Mouse (Mus musculus) adrenal gland, postnatal 36 days (tissue): ENCODE data around the gene Phf7. TPM values are rescaled to one million over a fixed set of nuclear protein-coding genes. Genes with fewer than 3 reads are reported as not detected.

Source experiments
- DNase-seq, 2 experiments: peaks; one replicate each; pipeline ENCODE4 v3.0.0; 2021; ENCODE audit warnings: mixed read lengths in 1 of 2
- total RNA-seq, 2 experiments: library from RNA; stranded (reverse); gene quantifications; 2 replicates each; pipeline ENCODE4 v1.2.3; 2021

Phf7 gene
- total RNA-seq, 2 experiments from 2014 or later, result 5.1 to 8.9 TPM

DNA sequence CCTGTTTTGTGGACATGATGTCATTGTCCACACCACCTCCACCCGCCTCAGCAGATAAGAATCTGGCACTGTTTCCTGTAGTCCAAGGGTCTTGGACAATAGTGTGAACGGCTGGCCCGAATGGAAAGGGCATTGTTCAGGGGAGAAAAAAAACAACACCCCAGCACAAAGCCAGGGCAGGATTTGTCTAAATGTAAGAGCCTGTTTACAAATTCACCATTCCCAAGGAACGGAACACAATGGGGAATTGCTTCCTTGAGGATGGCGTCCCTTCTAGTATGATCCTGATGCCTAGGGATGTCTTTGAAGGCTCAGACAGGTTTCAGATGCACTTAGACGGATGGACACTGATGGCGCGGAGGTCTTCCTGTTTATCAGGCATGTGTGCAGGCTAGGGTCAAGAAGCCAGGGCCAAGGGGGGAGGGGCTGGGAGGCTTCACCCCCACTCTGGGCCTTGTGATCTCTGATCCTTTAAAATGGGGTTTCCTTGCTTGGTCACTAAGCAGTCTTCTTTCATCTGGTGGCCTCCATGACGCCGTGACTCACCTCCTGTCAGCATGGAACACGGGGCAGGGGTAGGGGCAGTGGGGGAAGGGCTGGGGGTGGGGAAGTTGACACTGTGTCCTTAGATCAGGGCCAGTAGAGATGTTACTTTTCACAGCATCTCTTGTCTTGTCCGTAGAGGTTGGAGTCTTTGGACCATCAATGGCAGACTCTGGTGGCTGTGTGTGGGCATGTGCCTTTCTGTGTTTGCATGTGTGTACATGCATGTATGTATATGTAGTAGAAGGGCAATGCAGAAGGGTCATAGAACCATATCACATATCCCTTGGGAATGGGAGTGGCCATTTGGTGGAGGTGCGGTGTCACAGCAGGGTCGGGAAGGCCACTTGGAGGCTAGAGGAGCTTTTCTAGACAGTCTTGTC, 17.8 kb downstream of the Phf7 start:
- DNase-seq, result peak in 1 of 2 experiments; percentile 38

DNA sequence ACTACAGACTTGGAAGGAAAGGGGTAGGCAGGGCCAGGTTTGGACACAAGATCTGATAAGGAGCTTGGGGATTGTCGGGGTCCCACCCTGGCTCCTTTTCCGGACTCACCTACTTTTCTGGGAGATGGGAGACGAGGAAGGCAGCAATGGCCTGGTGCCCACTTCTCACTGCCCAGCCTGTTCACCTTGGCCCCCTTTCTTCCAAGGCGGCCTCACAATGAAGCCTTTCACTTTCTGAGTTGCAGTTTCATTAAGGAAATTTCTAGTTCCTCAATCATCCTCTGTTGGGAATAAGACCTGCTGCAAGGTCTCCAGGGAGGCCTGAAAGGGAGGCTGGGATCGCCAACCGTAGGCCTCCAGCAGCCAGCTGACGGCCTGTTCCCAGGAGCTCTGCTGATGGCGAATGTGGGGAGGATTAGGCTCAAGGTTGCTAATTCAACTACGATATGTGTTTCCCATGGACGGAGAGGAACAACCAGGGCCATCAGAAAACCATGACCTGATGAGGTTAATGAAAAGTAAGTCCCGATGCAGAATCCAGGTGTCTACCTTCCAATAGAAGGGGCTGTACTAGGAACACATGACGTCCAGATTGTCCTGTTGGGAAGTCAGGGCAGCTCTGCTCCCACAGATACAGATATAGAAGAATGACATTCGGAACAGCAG, 18.6 kb downstream of the Phf7 start:
- DNase-seq, result no peak

DNA sequence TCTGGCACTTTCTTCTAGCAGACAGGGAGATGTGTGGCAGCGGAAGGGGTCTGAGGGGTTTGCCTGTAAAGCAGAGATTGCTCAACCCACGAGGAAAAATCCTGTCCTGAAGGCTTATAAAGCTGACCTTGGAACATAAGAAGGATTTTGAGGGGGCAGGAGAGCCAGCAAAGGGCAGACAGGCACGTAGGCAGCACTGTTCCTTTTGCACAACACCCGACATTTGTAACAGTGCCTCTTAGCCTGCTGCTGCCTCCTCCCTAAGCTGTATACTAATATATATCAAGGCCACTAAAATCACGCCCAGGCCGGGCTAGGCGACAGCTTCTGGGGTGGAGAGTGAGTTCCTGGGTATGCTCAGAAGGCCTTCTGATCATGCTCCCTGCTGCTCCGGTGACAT, 20.7 kb downstream of the Phf7 start:
- DNase-seq, result no peak

DNA sequence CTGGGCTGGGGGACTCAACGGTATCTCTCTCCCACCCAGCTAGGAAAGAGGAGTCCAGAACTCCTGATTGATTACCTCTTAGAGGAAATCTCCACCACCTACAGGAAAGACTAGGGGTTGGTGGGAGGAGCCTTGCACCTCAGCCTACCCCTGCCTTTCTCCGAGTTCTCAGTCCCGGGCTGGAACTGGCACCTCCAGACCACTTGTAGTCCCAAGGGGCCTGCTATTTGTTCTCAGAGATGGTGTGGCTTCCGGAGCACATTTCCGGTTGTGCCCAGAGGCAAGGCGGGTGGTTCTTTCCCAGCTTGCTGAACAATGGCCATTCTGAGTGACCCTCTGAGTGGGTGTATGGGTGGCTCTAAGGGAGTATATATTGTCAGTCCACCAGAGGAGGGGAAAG, 22.9 kb downstream of the Phf7 start:
- peak in 1 of 2 experiments; percentile 34 for DNase-seq

DNA sequence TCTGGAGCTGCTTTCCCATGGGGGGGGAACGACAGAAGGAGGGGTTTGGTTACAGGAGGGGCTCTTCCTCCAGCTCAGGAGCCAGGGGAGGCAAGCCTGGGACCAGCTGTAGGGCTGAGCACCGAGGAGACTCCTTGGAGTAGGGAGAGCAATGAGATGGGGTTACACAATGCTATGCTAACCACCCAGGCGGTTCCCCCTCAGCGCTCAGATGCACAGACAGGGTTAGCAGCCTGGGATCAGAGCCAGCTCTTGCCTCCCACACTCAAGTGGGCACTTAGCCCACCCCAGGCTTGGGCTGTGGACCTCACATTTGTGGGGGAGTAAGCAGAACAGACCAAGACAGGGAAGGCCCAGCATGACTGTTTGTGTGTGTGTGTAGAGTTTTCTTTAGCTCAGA, 24.1 kb downstream of the Phf7 start:
- no peak for DNase-seq

DNA sequence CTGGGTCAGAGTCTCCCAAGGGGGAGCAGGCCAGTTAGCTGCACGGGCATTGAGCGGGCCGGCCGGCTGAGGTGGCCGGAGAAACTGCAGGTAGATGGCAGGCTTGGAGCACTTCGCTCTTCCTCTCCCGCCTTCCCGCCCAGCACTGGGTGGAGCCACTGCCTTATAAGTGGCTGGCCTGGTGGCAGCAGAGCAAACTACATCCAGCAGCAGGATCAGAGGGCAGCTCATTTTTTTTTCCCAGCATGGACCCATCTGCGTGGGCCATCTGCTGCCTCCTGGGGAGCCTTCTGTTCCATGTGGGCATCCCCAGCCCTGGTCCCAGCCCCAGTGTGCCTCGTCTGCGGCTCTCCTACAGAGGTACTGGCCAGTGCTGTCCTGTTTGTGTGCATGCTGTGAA, 33.5 kb downstream of the Phf7 start, which contains the start of gene Sema3g:
Sema3g (plus strand) TSS at position 195 of the 400 bp plus-strand sequence.
- peak; percentile 73 to 74 for DNase-seq

DNA sequence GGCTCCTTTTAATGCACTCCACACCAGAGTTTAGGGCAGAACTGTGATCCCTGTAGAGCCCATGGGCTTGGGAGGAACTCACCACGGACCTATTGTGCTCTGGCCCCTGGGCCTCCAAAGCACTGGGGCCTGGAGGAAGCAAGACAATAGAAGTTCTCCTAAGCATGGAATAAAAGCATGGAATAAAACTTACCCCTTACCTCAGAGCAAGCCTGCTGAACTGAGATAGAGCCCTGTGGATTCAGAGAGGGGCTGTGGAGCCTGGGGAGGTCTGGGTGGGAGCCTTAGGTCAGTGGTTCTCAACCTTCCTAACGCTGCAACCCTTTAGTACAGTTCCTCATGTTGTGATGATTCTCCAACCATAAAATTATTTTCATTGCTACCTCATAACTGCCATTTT, 34.3 kb downstream of the Phf7 start, which contains the start of gene Nisch:
Nisch (minus strand) TSS at position 101 of the 400 bp plus-strand sequence.
- DNase-seq, result no peak

DNA sequence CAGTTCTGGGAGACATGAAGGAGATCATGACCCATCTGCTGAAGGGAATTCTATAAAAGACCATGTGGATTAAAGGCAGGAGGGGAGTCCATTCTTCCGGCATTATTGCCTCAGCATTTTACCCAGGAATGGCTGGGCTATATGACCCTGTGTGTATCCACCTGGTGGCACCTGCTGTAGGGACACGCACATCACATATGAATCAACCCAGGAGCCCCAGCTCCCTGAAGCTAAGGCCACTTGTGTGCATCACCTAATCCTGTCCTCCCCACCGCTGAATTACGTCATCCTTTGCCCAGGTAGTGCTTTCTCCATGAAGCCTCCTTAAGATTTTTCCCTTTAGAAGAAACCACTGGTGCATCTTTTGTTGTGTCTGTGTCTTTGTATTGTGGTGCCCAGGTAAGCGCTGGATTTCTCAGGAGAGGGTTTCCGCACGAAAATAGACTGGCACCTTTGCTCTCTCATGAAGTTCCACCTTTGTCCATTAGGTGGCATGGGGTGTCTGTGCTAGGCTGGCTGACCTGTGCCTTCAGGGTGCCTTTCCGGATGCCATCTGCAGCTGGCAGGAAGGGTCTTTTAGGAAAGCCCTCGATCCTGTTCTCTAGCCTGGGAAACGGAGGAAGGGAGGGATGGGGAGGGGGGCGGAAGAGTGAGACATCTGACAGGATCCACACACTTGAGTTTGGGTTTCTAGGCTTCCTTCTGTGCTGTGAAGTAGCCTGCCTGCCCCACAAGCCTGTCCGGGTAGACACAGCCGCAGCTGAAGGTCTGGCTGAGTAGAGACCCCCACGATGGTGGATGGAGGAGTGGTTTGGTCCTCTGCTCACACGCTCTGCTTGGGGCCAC, 35.7 kb downstream of the Phf7 start:
- DNase-seq, result peak; percentile 59 to 82

DNA sequence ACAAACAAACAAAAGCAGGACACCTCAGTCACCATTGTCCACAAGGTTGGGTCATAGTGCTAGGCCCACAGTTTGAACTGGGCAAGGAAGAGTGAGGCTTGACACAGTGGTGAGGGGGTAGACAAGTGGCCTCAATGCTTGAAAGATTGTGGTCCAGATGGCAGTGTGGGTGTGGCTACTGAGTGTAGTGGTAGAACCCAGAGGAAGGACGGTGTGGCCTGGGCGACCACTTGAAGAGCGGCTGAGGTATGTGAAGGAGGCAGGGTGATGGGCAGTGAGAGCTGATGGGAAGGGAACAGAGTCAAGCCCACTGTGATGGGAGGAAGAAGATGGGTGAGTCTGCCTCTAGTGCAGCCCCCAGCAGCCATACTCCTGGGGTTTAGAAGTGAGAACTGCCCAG, 36.4 kb downstream of the Phf7 start:
- no peak for DNase-seq

DNA sequence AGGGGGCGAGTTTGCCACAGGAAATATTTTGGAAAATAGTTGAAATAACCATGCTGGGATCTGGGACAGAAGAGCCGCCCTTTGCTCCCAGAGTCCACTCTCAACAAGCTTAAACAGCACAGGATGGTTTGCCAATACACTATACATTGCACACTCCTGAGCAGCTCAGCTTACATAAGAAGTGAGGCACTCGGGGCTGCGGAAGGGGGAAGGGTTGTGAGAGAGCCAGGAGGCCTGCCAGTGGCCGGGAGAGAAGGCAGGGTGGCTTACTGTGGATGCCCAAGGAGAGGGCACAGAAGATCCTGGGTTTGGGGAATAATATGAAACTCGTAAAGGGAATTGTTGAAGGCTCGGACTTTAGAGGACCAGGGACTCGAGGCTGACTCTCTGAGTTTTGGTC, 37.2 kb downstream of the Phf7 start:
- DNase-seq, result no peak

DNA sequence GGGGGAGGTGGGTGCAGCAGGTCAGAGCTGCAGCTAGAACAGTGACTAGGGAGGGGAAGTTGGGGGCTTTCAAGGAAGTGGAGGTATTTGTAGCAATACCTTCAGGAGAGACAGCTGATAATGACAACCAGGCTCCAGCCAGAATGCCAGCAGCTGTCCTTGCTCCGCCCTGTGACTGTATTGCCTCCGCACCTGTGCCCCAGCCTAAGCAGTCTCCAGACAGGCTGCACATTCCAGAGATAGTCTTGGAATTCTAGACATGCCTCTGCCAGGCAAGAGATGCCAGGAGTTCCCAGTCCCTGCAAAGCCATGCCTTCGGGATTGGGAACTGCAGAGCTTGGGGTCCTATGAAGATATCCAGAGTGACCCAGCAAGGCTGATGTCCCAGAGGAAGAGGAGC, 38.6 kb downstream of the Phf7 start:
- DNase-seq, result no peak

DNA sequence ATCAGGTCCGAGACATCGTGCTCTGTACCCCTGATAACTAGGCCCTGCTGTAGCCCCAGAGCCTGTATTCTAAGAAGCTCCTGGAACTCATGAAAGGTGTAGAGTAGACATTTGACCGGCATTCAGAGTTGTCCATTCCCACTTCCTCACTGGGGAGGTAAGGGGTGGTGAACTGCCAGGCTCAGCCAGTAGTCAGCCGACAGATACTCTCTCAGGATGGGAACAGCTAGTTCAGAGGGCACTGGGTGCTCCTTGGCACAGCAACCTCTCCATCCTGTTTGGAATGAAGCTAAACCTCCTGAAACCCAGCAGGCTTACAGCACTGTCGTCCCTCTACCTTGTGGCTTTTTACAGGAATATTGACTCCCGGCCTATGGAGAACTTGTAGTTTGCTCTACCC, 39.3 kb downstream of the Phf7 start:
- DNase-seq, result no peak

DNA sequence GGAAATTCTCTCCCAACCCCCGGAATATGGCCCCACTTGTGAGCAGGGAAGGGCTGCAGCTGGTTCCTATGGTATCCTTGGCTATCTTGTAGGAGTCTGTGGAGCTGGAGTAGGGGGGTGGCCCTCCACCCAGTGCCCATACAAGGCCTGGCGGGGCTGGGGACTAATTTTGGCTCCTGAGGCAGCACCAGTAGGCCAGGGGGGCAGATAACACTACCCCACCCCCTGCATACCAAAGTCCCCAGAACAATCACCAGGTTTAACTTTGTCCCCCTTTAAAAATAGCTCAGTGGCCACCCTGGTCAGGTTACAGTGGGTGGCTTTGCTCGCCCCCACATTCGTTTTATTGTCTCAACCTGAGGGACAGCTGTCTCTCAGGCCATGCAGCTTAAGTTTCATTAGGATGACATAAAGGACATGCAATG, 42.0 kb downstream of the Phf7 start:
- DNase-seq, result no peak

DNA sequence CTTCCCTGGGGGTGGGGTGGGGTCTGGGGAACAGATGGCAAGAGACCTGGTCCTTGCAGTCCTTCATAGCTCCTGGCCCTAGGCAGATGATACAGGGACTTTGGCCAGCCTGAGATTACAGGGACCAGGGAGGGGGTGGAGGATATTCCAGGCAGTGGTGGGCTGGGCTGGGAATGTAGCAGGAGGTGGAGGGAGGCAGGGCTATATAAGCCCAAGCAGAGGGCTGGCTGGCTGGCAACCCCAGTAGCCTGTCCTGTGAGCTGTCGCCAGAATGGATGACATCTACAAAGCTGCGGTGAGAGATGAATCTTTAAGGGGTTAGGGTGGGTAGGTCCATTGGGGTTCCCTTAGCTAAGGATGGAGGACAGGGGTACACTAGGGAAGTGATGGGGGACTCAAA, 43.0 kb downstream of the Phf7 start, which contains the start of gene Tnnc1:
Tnnc1 (plus strand) TSS at position 229 of the 400 bp plus-strand sequence.
- DNase-seq, result no peak

DNA sequence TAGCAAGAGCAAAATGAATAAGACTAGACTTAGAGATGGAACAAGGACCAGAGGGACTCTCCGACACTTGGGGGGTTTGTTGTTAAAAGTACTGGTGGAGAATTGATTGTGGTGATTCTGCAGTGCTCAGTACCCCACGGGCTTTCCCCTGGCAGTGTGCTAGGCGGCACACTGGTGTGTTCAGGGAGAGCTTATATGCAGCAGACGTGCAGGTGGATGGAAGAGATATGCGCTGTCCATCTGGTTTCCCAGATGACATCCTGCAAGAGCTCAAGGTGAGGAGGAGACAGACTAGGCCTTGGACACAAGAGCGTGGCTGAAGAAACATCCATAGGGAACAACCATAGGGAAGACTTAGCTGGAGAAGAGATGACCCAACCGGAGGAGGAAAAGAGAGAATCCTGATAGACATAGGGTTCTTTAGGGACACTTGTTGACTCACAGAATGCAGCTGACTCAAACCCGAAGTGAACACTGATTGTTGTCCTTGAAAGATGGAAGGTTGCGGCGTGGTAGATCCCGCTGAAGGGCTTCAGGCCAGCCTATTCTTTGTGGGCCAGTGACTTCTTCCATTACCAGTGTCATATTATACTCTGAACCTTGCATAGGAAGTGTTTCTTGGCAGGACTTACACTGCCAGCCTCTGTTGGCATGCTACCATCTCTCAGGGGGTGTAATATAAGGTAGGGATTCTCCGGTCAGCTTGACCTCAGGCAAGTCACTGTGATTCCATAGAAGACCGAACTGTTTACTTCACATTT, 43.9 kb downstream of the Phf7 start:
- DNase-seq, result peak; percentile 52 to 68

DNA sequence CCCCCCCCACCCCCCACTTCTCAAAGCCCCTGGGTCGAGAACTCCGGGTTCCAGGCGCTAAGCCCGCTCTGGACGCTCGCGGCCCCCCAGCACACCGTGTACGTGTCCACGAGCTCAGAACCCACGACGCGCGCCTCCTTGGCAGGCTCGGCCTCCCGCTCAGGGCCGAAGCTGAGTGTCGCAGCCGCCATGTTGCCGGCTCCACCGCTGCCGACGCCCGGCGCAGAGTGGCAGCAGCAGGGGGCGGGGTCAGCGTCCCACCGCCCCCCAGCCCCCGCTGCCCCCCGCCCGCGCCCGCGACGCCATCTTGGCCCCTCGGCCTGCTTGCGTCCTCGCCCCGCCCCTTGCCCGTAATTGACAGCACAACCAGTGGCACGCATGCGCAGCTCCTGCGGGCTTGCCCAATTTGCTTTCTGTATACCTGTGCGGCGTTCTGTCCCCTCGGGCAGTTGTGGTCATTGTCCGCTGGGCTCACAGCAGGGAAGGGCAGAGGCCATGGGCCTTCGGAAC, 44.6 kb downstream of the Phf7 start:
- DNase-seq, result peak; percentile 97 to 99

DNA sequence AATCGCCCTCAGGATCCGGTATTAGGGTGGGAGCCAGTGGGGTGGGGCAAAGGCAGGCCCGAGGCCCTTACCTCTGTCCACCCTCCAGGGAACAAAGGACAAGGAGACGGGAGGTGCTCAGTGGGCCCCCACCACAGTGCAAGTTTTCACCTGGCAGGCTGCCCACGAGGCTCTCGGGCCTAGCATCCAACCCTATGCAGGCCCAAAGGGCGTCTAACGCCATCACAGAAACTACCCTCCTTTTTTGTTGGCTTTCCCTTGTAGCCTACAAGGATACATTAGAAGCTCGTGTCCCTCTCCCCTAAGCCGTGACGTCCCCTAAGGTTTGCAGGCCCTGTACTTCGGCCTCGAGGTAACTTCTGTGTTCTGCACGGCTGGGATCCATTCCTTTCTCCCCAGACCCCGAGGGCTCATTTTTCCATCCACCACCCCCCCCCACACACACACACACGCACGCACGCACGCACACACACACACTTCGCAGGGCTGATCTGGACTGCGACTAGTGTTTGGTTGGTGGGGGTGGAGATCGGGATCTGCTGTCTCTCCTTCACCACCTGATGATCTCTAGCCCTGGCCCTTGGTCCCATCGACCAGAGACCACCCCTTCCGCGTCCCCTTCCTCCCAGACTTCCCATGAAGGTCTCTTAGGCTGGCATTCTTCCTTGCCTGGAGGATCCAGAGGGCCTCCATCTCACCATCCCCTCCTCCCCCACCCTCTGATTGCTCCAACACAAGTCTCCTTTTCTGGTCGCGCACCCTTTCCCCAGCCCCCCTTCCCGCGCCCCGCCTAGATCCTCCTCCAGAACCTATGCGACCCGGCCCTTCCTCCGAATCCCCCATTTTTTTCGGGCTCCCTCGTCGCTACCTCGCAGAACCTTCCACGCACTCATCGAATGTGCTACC, 45.3 kb downstream of the Phf7 start:
- peak; percentile 66 to 70 for DNase-seq

DNA sequence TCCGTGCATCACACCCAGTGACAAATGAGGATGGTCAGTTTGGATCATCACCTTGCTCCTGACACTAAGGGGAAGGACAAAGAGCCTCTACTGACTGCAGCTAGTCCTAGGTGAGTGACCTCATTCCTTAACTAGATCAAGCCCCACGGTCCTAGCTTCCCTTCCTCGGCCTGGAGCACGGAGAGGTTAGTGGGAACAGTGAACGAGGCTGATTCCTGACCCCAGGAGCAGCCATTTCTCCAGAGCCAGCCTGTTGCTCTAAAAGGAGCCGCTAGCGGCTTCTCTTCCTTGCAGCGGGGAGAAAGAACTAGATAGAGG, 45.9 kb downstream of the Phf7 start:
- DNase-seq, result peak in 1 of 2 experiments; percentile 33

DNA sequence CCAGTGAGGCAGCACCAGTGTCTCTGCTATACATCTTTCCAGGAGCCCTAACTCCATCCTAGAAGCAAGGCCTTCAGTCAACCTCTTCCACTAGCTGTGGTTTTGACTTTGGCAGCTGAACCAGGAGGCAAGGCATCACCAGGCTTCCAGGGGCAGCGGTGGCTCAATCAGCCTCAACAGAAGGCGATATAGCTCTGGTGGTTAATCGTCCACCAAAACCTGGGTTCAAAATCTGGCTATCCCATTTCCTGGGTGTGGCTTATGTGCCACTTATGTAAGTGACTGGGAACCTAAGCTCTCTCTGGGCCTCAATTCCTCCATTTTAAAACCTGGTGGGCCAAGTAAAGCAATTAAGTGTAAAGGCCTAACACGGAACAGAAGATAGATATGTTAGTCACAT, 46.3 kb downstream of the Phf7 start:
- no peak for DNase-seq

DNA sequence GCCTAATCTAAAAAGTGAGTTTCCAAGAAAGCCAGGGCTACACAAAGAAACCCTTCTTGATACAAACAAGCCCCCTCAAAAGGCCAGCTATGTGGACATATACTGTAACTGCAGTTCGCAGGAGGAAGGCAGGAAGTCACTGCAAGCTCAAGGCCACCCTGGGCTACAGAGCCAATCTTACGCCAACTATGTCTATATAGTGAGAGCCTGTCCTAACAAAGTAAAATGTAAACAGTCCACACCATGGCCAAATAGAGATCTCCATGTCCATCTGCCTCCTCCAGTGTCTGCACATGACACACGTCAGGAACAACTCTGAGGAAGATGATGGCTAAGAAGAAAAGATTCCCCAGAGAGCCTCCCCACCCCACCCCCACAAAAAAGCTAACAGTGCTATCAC, 51.1 kb downstream of the Phf7 start:
- no peak for DNase-seq
